Comparison of ENCODE assay signal across 8 mouse cellular contexts in the genomic region with DNA sequence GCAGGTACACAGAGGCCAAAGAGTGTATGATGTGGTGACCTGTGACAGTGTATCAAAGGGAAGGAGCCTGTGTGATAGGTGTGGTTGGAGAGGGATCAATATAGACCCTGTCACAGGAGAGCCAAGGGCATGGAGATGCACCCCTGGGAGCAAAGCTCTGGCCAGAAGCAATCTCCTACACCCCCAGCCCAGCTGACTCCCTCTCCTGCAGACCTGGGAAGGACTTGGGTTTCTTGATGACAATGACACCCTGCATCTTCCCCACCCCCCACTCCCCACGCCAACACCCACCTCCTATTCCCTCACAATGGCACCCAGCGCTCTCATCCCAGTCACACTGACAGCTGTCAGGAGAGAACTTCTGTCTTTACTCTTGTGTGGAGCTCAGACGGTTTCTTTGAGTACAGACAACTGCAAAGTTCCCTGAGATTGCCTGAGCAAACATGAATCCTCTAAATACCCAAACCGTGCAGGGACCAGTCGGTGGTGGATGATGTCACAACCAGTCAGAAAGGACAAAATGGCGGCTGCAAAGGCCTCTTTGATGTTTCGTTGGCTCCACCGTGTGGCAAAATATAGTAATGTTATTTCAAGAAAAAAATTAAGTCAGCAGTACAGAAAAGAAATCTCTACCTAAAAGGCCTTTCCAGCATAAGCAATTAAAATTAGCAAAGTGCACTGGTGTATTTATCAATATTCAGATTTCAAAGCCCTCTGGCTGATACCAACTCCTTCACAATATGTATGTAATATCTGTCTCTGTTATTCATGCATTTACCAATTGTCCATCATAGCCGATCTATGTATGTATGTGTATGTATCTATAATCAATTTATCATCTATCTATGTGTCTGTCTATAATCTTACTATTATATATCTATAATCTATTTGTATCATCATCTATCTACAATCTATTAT. TPM values are rescaled to one million over a fixed set of nuclear protein-coding genes. Genes with fewer than 3 reads are reported as not detected.
DNase-seq lines count a peak whose midpoint lies in the region; ATAC-seq and TF ChIP-seq lines count a peak whose summit lies in the region.

No protein-coding gene starts in this region.

- peaks cover 12% of the 10 kb centered on the region for H3K4me1 ChIP-seq in bone marrow macrophage, adult 2 months (ENCODE audit: control insufficient read depth, insufficient read depth, low read length)
- H3K4me1 ChIP-seq in embryonic facial prominence, embryonic 15.5 days, result peaks cover 4% of the 10 kb centered on the region; the same call in 1 of the 2 replicates
- 0 out of 2 replicates have a peak, but pooled peaks cover 2% of the 10 kb centered on the region for H3K4me1 ChIP-seq in heart, embryonic 11.5 days (ENCODE audit: control insufficient read depth, insufficient read depth, low read length)
- no peaks in the 10 kb centered on the region for H3K4me1 ChIP-seq in kidney, embryonic 14.5 days (ENCODE audit: control insufficient read depth, insufficient read depth, low read length)
- H3K4me1 ChIP-seq in limb, embryonic 14.5 days (ENCODE audit: control insufficient read depth, insufficient read depth, low read length), result peaks cover 4% of the 10 kb centered on the region
- peaks cover 4% of the 10 kb centered on the region for H3K4me1 ChIP-seq in midbrain, embryonic 15.5 days

- no peak overlapping the region for H3K4me3 ChIP-seq in C2C12 (ENCODE audit: insufficient read depth, poor library complexity, severe bottlenecking)
- no peak overlapping the region for H3K4me3 ChIP-seq in bone marrow macrophage, adult 2 months (ENCODE audit: insufficient read depth, low read length)
- peak overlapping the region; percentile 38 for H3K4me3 ChIP-seq in embryonic facial prominence, embryonic 15.5 days (replicated peaks)
- H3K4me3 ChIP-seq in heart, embryonic 11.5 days (ENCODE audit: low read depth, low read length), result peak overlapping the region; percentile 37
- H3K4me3 ChIP-seq in kidney, embryonic 14.5 days (ENCODE audit: low read length), result peak overlapping the region; percentile 31
- H3K4me3 ChIP-seq in limb, embryonic 14.5 days (replicated peaks; ENCODE audit: low read length), result peak overlapping the region; percentile 35
- H3K4me3 ChIP-seq in midbrain, embryonic 15.5 days, result peak overlapping the region; percentile 43

- DNase-seq in limb, embryonic 14.5 days (ENCODE audit: low spot score), result peak; percentile 94
- DNase-seq in spleen, postnatal 36 days (ENCODE audit: low spot score in 2 of 2), result peak; percentile 70 to 80

- H3K27me3 ChIP-seq in C2C12 (ENCODE audit: control insufficient read depth, insufficient read depth, insufficient read length), result no peaks in the 10 kb centered on the region
- H3K27me3 ChIP-seq in embryonic facial prominence, embryonic 15.5 days, result no peaks in the 10 kb centered on the region
- no peaks in the 10 kb centered on the region for H3K27me3 ChIP-seq in heart, embryonic 11.5 days (ENCODE audit: control insufficient read depth, insufficient read depth, low read length)
- H3K27me3 ChIP-seq in kidney, embryonic 14.5 days (ENCODE audit: control insufficient read depth, insufficient read depth, low read length), result no peaks in the 10 kb centered on the region
- H3K27me3 ChIP-seq in limb, embryonic 14.5 days (ENCODE audit: control insufficient read depth, insufficient read depth, low read length), result no peaks in the 10 kb centered on the region
- H3K27me3 ChIP-seq in midbrain, embryonic 15.5 days (replicated peaks), result no peaks in the 10 kb centered on the region

- peak; percentile 71 for ATAC-seq in embryonic facial prominence, embryonic 15.5 days (ENCODE audit: insufficient number of reproducible peaks, low FRiP score, low TSS enrichment, low read depth)
- ATAC-seq in heart, embryonic 11.5 days (replicated peaks; ENCODE audit: insufficient number of reproducible peaks, low FRiP score, low TSS enrichment), result no peak
- peak; percentile 89 for ATAC-seq in kidney, embryonic 14.5 days (ENCODE audit: low FRiP score, low TSS enrichment)
- ATAC-seq in limb, embryonic 14.5 days (ENCODE audit: low FRiP score, low read depth), result peak; percentile 86
- peak; percentile 94 for ATAC-seq in midbrain, embryonic 15.5 days (replicated peaks)

- TF ChIP-seq POLR2A in bone marrow macrophage, adult 2 months (IDR thresholded peaks at IDR 0.05; ENCODE audit: borderline replicate concordance, low read depth, low read length), result no peak
- no peak for TF ChIP-seq POLR2A in limb, embryonic 14.5 days (IDR thresholded peaks at IDR 0.05; ENCODE audit: borderline replicate concordance, extremely low read depth, insufficient read depth, insufficient read length)

- no peaks in the 10 kb centered on the region for H3K79me2 ChIP-seq in C2C12 (ENCODE audit: control insufficient read depth, insufficient read depth)

- no peaks in the 10 kb centered on the region for H3K79me3 ChIP-seq in C2C12 (ENCODE audit: low read depth)

- H3K36me3 ChIP-seq in C2C12 (ENCODE audit: control insufficient read depth, insufficient read depth), result no peaks in the 10 kb centered on the region
- H3K36me3 ChIP-seq in embryonic facial prominence, embryonic 15.5 days, result no peaks in the 10 kb centered on the region
- H3K36me3 ChIP-seq in heart, embryonic 11.5 days (ENCODE audit: control insufficient read depth, insufficient read depth, low read length), result no peaks in the 10 kb centered on the region
- H3K36me3 ChIP-seq in kidney, embryonic 14.5 days (ENCODE audit: control insufficient read depth, insufficient read depth, low read length), result no peaks in the 10 kb centered on the region
- H3K36me3 ChIP-seq in limb, embryonic 14.5 days (ENCODE audit: control insufficient read depth, insufficient read depth, low read length), result no peaks in the 10 kb centered on the region
- no peaks in the 10 kb centered on the region for H3K36me3 ChIP-seq in midbrain, embryonic 15.5 days (replicated peaks)

- peak overlapping the region; percentile 45 for H3ac ChIP-seq in C2C12 (ENCODE audit: control insufficient read depth, insufficient read length, low read depth)

- no peak overlapping the region for H3K9ac ChIP-seq in embryonic facial prominence, embryonic 15.5 days
- H3K9ac ChIP-seq in heart, embryonic 11.5 days (ENCODE audit: low read depth, low read length), result peak overlapping the region; percentile 54
- H3K9ac ChIP-seq in kidney, embryonic 14.5 days (ENCODE audit: low read depth, low read length), result peak overlapping the region; percentile 61
- peak overlapping the region; percentile 53 for H3K9ac ChIP-seq in limb, embryonic 14.5 days (ENCODE audit: low read depth, low read length, severe bottlenecking)
- H3K9ac ChIP-seq in midbrain, embryonic 15.5 days, result peak overlapping the region; percentile 55

- TF ChIP-seq CTCF in C2C12 (IDR thresholded peaks at IDR 0.05; ENCODE audit: control insufficient read depth, insufficient read depth, insufficient read length), result no peak
- peak; percentile 23; the same call in 1 of the 2 replicates for TF ChIP-seq CTCF in bone marrow macrophage, adult 2 months (IDR thresholded peaks at IDR 0.05; ENCODE audit: low read depth, low read length)

- H3K27ac ChIP-seq in bone marrow macrophage, adult 2 months (ENCODE audit: insufficient read depth, low read depth, low read length), result no peak overlapping the region
- H3K27ac ChIP-seq in embryonic facial prominence, embryonic 15.5 days (replicated peaks), result 0 out of 2 replicates have a peak overlapping the region, but pooled peaks have one; percentile 45
- H3K27ac ChIP-seq in heart, embryonic 11.5 days (ENCODE audit: low read depth, low read length), result no peak overlapping the region
- H3K27ac ChIP-seq in kidney, embryonic 14.5 days (ENCODE audit: low read depth, low read length), result no peak overlapping the region
- H3K27ac ChIP-seq in limb, embryonic 14.5 days (replicated peaks; ENCODE audit: low read depth, low read length), result peak overlapping the region; percentile 58; the same call in 1 of the 2 replicates
- peak overlapping the region; percentile 82 for H3K27ac ChIP-seq in midbrain, embryonic 15.5 days

- H3K9me3 ChIP-seq in embryonic facial prominence, embryonic 15.5 days (replicated peaks), result no peaks in the 10 kb centered on the region
- no peaks in the 10 kb centered on the region for H3K9me3 ChIP-seq in heart, embryonic 11.5 days (replicated peaks; ENCODE audit: control insufficient read depth, low read length)
- no peaks in the 10 kb centered on the region for H3K9me3 ChIP-seq in kidney, embryonic 14.5 days (ENCODE audit: control insufficient read depth, low read length)
- no peaks in the 10 kb centered on the region for H3K9me3 ChIP-seq in limb, embryonic 14.5 days (ENCODE audit: control insufficient read depth, low read length)
- no peaks in the 10 kb centered on the region for H3K9me3 ChIP-seq in midbrain, embryonic 15.5 days

- 17% methylated on average over 9 of the region's 9 CpGs for WGBS in embryonic facial prominence, embryonic 15.5 days
- WGBS in heart, embryonic 11.5 days (ENCODE audit: insufficient replicate concordance), result 18% methylated on average over 9 of the region's 9 CpGs
- 16% methylated on average over 9 of the region's 9 CpGs for WGBS in kidney, embryonic 14.5 days
- WGBS in limb, embryonic 14.5 days, result 19% methylated on average over 9 of the region's 9 CpGs
- WGBS in midbrain, embryonic 15.5 days, result 17% methylated on average over 9 of the region's 9 CpGs

- peak overlapping the region; percentile 65 for H3K4me2 ChIP-seq in embryonic facial prominence, embryonic 15.5 days (replicated peaks)
- H3K4me2 ChIP-seq in heart, embryonic 11.5 days, result peak overlapping the region; percentile 58
- peak overlapping the region; percentile 45 for H3K4me2 ChIP-seq in kidney, embryonic 14.5 days (replicated peaks; ENCODE audit: low read depth, low read length)
- H3K4me2 ChIP-seq in limb, embryonic 14.5 days (replicated peaks; ENCODE audit: low read depth, low read length, severe bottlenecking), result peak overlapping the region; percentile 58
- peak overlapping the region; percentile 68 for H3K4me2 ChIP-seq in midbrain, embryonic 15.5 days

RNA-seq across cellular contexts. Expression of a gene that starts 21.9 kb away (rescaled TPM):
- 171 TPM for polyA plus RNA-seq in C2C12 (2012; fragmentation: generic; extraction: Trizol)
- polyA plus RNA-seq in bone marrow macrophage, adult 2 months (2012; ENCODE audit: insufficient read depth, insufficient read length, missing spikeins), result 132 and 135 TPM in 2 replicates
- 132 and 134 TPM in 2 replicates for polyA plus RNA-seq in embryonic facial prominence, embryonic 15.5 days (2015; fragmentation: Nextera tagmentation; extraction: Ambion mirVana)
- 68.1 and 83.7 TPM in 2 replicates for polyA plus RNA-seq in heart, embryonic 11.5 days (2014; fragmentation: Nextera tagmentation; extraction: Ambion mirVana)
- 52.3 and 94.7 TPM in 2 replicates for polyA plus RNA-seq in kidney, embryonic 14.5 days (2014; fragmentation: Nextera tagmentation; extraction: Ambion mirVana)
- polyA plus RNA-seq in limb, embryonic 14.5 days (2012; rRNA removed), result 76.7 and 90.5 TPM in 2 replicates
- 119 and 126 TPM in 2 replicates for polyA plus RNA-seq in limb, embryonic 14.5 days (2014; fragmentation: Nextera tagmentation; extraction: Ambion mirVana)
- 85.6 and 86.2 TPM in 2 replicates for polyA plus RNA-seq in midbrain, embryonic 15.5 days (2015; fragmentation: Nextera tagmentation; extraction: Ambion mirVana)

RNA-seq across cellular contexts. Expression of a gene that starts 25.5 kb away (rescaled TPM):
- polyA plus RNA-seq in C2C12 (2012; fragmentation: generic; extraction: Trizol), result not detected
- polyA plus RNA-seq in bone marrow macrophage, adult 2 months (2012; ENCODE audit: insufficient read depth, insufficient read length, missing spikeins), result not detected in 2 replicates
- 0.71 and 0.77 TPM in 2 replicates for polyA plus RNA-seq in embryonic facial prominence, embryonic 15.5 days (2015; fragmentation: Nextera tagmentation; extraction: Ambion mirVana)
- polyA plus RNA-seq in heart, embryonic 11.5 days (2014; fragmentation: Nextera tagmentation; extraction: Ambion mirVana), result not detected in 2 replicates
- polyA plus RNA-seq in kidney, embryonic 14.5 days (2014; fragmentation: Nextera tagmentation; extraction: Ambion mirVana), result not detected in 2 replicates
- 0.08 TPM in 2 replicates for polyA plus RNA-seq in limb, embryonic 14.5 days (2012; rRNA removed)
- 0.08 TPM in 1 of 2 replicates, not detected in the other for polyA plus RNA-seq in limb, embryonic 14.5 days (2014; fragmentation: Nextera tagmentation; extraction: Ambion mirVana)
- 0.06 and 0.11 TPM in 2 replicates for polyA plus RNA-seq in midbrain, embryonic 15.5 days (2015; fragmentation: Nextera tagmentation; extraction: Ambion mirVana)

Comparison
In these comparisons a context has a peak if more than half of its experiments do, and no peak if none do; other contexts are left out.
1. H3K4me3 ChIP-seq: peak in embryonic facial prominence, embryonic 15.5 days (single experiment), heart, embryonic 11.5 days (single experiment), kidney, embryonic 14.5 days (single experiment), limb, embryonic 14.5 days (single experiment) and midbrain, embryonic 15.5 days (single experiment); none in C2C12 (single experiment) and bone marrow macrophage, adult 2 months (single experiment).
2. H3K27ac ChIP-seq: peak in embryonic facial prominence, embryonic 15.5 days (single experiment), limb, embryonic 14.5 days (single experiment) and midbrain, embryonic 15.5 days (single experiment); none in bone marrow macrophage, adult 2 months (single experiment), heart, embryonic 11.5 days (single experiment) and kidney, embryonic 14.5 days (single experiment).
3. Peak in every context shown above with its lines, with median percentiles within 50 percentile points of each other: H3K4me2 ChIP-seq.